Mouse (Mus musculus) liver, embryonic 14.5 days (tissue): Measurements from ENCODE around the gene Gm45062.

Experiments used
- CTCF ChIP-seq: IDR thresholded peaks from 2 replicates; pipeline ENCODE4 v1.5.1; 2016; ENCODE audit warnings: antibody characterized with exemption, low read depth, control low read depth
- EP300 ChIP-seq: IDR thresholded peaks from 2 replicates; pipeline ENCODE4 v1.6.1; 2016; ENCODE audit warnings: antibody characterized with exemption, low read depth

- TF ChIP-seq CTCF (no peak), EP300 (no peak)
Measured at GRCm38 (mm10) chr6:8556849-8557571, 297.8 kb downstream of the Gm45062 start.
